Mouse (Mus musculus) stomach, embryonic 16.5 days (tissue): ENCODE measurements around the gene Ahnak. TPM values are rescaled to one million over a fixed set of nuclear protein-coding genes. Genes with fewer than 3 reads are reported as not detected.
A peak's percentile ranks its signal among the peaks of the same experiment; 100 is the strongest.

Source experiments
- ATAC-seq: fragments of 200-750 bp; cut with Nextera tagmentation; 2 replicates; pipeline ENCODE4 v1.8.0; 2017; ENCODE audit warnings: moderate number of reproducible peaks, moderate TSS enrichment; ENCODE audit not compliant: insufficient read depth, low FRiP score
- H3K27ac ChIP-seq: fragments of 300-500 bp; sonication (generic); 2 replicates; pipeline ENCODE4 v1.5.1; 2014; ENCODE audit warnings: low read length
- H3K27me3 ChIP-seq: fragments of 300-500 bp; sonication (generic); 2 replicates; pipeline ENCODE4 v1.6.1; 2014; ENCODE audit warnings: low read length, control low read depth, mixed read lengths; ENCODE audit not compliant: control insufficient read depth, insufficient read depth
- H3K36me3 ChIP-seq: fragments of 300-500 bp; sonication (generic); 2 replicates; pipeline ENCODE4 v1.6.1; 2014; ENCODE audit warnings: low read length; ENCODE audit not compliant: control insufficient read depth, insufficient read depth
- H3K4me1 ChIP-seq: fragments of 300-500 bp; sonication (generic); 2 replicates; pipeline ENCODE4 v1.6.1; 2014; ENCODE audit warnings: low read length, control low read depth, mixed read lengths; ENCODE audit not compliant: control insufficient read depth, insufficient read depth
- H3K4me2 ChIP-seq: fragments of 300-500 bp; sonication (generic); 2 replicates; pipeline ENCODE4 v1.6.1; 2014; ENCODE audit warnings: low read depth, low read length, mixed read lengths
- H3K4me3 ChIP-seq: fragments of 300-500 bp; sonication (generic); replicated peaks from 2 replicates; pipeline ENCODE4 v1.5.1; 2014; ENCODE audit warnings: mild to moderate bottlenecking, low read length
- H3K9ac ChIP-seq: fragments of 300-500 bp; sonication (generic); 2 replicates; pipeline ENCODE4 v1.6.1; 2014; ENCODE audit warnings: low read length
- H3K9me3 ChIP-seq: fragments of 300-500 bp; sonication (generic); replicated peaks from 2 replicates; pipeline ENCODE4 v1.6.1; 2016; ENCODE audit warnings: low read length, control low read depth; ENCODE audit not compliant: control insufficient read depth
- WGBS: fragments of 180-500 bp; shearing (Covaris S2); extraction: QIAGEN DNeasy Blood & Tissue Kit; methylation state at CpG from one replicate; pipeline ENCODE4 v1.1.7; 2014; 5-methylcytosine and 5-hydroxymethylcytosine counted together
- polyA plus RNA-seq: library from polyadenylated mRNA; unstranded; fragments of >200 nt; fragmentation: Nextera tagmentation; extraction: Ambion mirVana; gene quantifications from 2 replicates; pipeline ENCODE4 v1.2.1, GENCODE M21; 2015

Gene Ahnak
- polyA plus RNA-seq, 1 experiment from 2014 or later, result 46.4 TPM

DNA sequence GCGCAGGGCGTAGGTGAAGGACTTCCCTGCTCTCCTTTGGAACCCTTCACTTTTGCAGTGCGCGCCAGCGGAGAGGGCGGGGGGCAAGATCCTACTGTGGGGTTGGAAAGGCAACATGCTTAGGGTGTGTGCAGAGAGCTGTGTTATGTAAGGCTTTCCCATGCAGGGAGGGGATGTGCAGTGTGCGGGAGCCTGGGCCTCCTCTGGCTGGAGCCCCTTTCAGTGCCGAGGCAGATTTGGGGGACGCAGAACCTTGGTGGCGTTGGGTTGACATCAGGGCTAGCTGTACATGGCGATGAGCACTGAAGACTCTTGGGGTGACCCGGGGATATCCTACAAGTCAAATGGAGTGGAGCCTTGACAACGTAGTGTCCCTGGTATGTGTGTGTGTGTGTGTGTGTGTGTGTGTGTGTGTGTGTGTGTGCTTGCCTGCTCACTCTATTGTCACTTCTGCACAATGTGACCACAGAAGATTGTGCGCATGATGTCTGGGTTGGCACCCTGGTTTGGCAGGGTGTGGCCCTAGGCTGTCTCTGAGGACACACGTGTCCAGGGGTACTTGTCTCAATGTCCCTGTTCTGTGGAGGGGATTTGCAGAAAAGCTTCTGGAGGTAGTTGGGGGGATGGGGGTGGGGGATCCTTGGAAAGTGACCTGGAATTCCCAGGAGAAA is 1.5 kb downstream of the Ahnak start:
- ATAC-seq, result peak; percentile 61
- no peaks in the 10 kb centered on the region for H3K36me3 ChIP-seq
- H3K4me1 ChIP-seq, result peaks cover 62% of the 10 kb centered on the region
- WGBS, result 12% methylated on average over 15 of the region's 15 CpGs
- H3K4me2 ChIP-seq, result peak overlapping the region; percentile 76
- H3K9me3 ChIP-seq, result no peaks in the 10 kb centered on the region
- peak overlapping the region; percentile 87 for H3K4me3 ChIP-seq
- H3K27me3 ChIP-seq, result no peaks in the 10 kb centered on the region
- H3K9ac ChIP-seq, result peak overlapping the region; percentile 97
- peak overlapping the region; percentile 99 for H3K27ac ChIP-seq

DNA sequence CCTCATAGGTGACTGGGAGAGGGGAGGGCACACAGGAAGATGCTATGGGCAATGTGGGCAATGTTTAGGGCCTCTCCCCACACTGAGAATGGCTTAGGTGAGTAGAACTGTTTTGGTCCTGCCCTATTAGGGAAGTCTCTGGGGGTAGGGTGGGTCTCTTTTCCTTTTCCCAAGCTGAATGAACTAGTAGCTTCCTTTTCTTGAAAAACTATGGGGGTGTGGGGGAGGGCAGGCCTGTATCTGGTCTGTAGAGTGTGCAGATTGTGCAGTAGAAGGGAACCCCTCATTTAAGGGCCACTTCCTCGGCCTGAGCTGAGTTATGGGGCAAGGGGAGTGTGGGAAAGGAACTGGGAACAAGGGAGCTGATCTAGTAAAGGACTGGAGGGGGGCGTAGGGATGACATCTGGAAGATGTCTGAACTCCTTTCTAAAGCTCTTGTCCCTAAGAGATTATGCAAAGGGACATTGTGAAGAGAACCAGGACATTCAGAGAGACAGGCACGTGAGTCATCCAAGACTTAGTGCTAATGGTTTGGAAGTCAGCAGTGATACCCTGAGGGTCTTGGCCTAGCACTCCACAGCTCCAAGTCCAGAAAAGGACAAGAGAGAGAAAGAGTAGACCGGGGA is 2.3 kb downstream of the Ahnak start:
- H3K27me3 ChIP-seq, result no peaks in the 10 kb centered on the region
- WGBS, result 37% methylated on average over 4 of the region's 4 CpGs
- H3K9me3 ChIP-seq, result no peaks in the 10 kb centered on the region
- H3K9ac ChIP-seq, result peak overlapping the region; percentile 97
- peak overlapping the region; percentile 76 for H3K4me2 ChIP-seq
- H3K27ac ChIP-seq, result peak overlapping the region; percentile 99
- H3K4me3 ChIP-seq, result peak overlapping the region; percentile 87
- ATAC-seq, result no peak
- no peaks in the 10 kb centered on the region for H3K36me3 ChIP-seq
- H3K4me1 ChIP-seq, result peaks cover 62% of the 10 kb centered on the region

GRCm38 (mm10) chr19:8991871-8992735 is 3.0 kb downstream of the Ahnak start:
- Histone ChIP-seq H3K4me2 (peak overlapping the region; percentile 76), H3K36me3 (no peaks in the 10 kb centered on the region), H3K4me1 (peaks cover 68% of the 10 kb centered on the region), H3K4me3 (peak overlapping the region; percentile 87), H3K27me3 (no peaks in the 10 kb centered on the region), H3K9ac (peak overlapping the region; percentile 97), H3K9me3 (no peaks in the 10 kb centered on the region), H3K27ac (peak overlapping the region; percentile 99)
- WGBS, result 51% methylated on average over 13 of the region's 13 CpGs
- ATAC-seq, result no peak

DNA sequence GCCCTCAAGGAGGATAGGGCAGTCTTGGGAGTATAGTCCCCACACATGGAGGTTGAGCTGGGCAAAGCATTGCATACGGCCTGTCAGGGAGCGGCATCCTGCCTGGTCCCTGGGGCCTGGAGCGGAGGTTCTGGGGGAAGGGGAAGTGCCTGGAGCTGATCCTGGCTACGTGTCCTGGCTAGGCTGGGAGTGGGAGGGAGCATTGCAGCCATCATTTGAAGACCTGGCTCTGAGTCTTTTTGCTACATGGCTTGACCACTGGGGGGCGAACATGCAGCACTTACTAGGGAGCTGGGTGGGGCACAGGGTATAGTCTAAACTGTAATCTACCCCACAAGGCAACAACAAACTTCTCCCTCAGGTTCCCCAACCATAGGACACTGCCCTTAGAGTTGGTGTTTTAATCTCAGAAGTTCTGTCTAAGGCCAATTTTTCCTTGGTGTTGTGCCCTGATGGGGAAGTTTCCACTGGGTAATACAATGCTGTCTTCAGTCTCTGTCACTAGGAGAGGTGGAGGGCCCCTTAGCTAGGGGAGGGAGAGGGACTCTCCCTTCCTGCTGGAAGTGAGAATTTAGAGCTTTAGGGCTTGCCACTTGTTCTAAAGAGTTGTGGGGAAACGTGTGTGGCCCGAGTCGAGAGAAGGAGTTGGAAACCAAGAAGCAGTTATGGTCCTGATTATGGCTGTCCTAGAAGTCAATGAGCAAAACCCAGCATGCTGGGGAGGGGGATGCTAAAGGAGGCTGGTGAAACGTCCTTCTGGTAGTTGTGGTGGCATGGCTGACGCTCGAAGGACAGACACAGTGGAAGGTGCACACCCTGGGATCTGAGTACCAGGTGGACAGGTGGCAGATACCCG is 3.9 kb downstream of the Ahnak start:
- peak overlapping the region; percentile 87 for H3K4me3 ChIP-seq
- no peaks in the 10 kb centered on the region for H3K9me3 ChIP-seq
- H3K36me3 ChIP-seq, result no peaks in the 10 kb centered on the region
- WGBS, result 29% methylated on average over 12 of the region's 12 CpGs
- H3K4me2 ChIP-seq, result peak overlapping the region; percentile 76
- peak overlapping the region; percentile 97 for H3K9ac ChIP-seq
- H3K4me1 ChIP-seq, result peaks cover 71% of the 10 kb centered on the region
- H3K27ac ChIP-seq, result peak overlapping the region; percentile 99
- peak; percentile 4; the same call in 1 of the 2 replicates for ATAC-seq
- no peaks in the 10 kb centered on the region for H3K27me3 ChIP-seq

- ATAC-seq, result no peak
- Histone ChIP-seq H3K9me3 (no peaks in the 10 kb centered on the region), H3K27me3 (no peaks in the 10 kb centered on the region), H3K4me2 (peak overlapping the region; percentile 76), H3K4me1 (peaks cover 71% of the 10 kb centered on the region), H3K9ac (peak overlapping the region; percentile 55), H3K27ac (peak overlapping the region; percentile 99), H3K4me3 (peak overlapping the region; percentile 87; the same call in 1 of the 2 replicates), H3K36me3 (no peaks in the 10 kb centered on the region)
- WGBS, result 55% methylated on average over 2 of the region's 2 CpGs
Observed at GRCm38 (mm10) chr19:8993625-8993912, 4.5 kb downstream of the Ahnak start.

DNA sequence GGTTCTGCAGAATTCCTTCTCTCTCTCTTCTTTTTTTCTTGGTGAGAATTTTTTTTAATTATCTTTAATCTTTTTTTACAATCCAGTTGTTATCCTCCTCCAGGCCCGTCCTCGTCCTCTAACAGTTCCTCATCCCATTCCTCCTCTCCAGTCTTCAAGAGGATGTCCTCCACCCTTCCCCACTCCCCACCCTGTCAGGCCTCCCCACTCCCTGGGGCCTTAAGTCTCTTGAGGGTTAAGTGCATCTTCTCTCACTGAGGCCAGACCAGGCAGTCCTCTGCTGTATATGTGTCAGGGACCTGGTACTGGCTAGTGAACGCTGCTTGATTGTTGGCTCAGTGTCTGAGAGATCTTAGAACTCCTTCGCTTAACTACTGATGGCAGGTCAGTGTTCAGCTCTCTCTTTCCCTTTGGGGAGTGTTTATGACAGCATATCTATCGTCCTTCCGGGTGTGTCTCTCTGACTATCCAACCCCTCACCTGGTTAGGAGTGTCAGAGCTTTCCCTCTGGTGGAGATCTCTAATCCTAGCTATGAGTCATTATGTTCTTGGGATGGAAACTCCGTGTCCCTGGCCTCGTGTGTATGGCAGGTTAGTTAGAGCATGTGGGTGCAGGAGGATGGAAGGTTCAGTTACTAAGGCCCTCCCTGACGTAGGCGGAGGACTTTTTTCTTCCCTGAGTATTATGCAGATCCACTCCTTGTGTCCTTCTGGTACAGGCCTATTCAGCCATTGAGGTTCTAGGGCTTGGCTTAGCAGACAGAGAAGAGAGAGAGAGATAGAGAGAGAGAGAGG is 5.9 kb downstream of the Ahnak start:
- H3K9me3 ChIP-seq, result no peaks in the 10 kb centered on the region
- H3K4me2 ChIP-seq, result peak overlapping the region; percentile 22; the same call in 1 of the 2 replicates
- no peak for ATAC-seq
- H3K4me1 ChIP-seq, result peaks cover 71% of the 10 kb centered on the region
- peak overlapping the region; percentile 28 for H3K9ac ChIP-seq
- H3K4me3 ChIP-seq, result no peak overlapping the region
- peak overlapping the region; percentile 63 for H3K27ac ChIP-seq
- 62% methylated on average over 10 of the region's 10 CpGs for WGBS
- no peaks in the 10 kb centered on the region for H3K27me3 ChIP-seq
- no peaks in the 10 kb centered on the region for H3K36me3 ChIP-seq

- no peak for ATAC-seq
- Histone ChIP-seq H3K4me1 (peaks cover 65% of the 10 kb centered on the region), H3K4me2 (no peak overlapping the region), H3K36me3 (peaks cover 8% of the 10 kb centered on the region), H3K9me3 (no peaks in the 10 kb centered on the region), H3K27me3 (no peaks in the 10 kb centered on the region), H3K4me3 (no peak overlapping the region), H3K9ac (no peak overlapping the region), H3K27ac (peak overlapping the region; percentile 91)
- WGBS, result 87% methylated on average over 6 of the region's 6 CpGs
Observed at GRCm38 (mm10) chr19:8996601-8997000, 7.5 kb downstream of the Ahnak start.

- Histone ChIP-seq H3K9ac (peak overlapping the region; percentile 42; the same call in 1 of the 2 replicates), H3K27ac (peak overlapping the region; percentile 91), H3K9me3 (no peaks in the 10 kb centered on the region), H3K27me3 (no peaks in the 10 kb centered on the region), H3K4me1 (peaks cover 56% of the 10 kb centered on the region), H3K4me3 (0 out of 2 replicates have a peak overlapping the region, but pooled peaks have one; percentile 0), H3K4me2 (peak overlapping the region; percentile 40), H3K36me3 (peaks cover 18% of the 10 kb centered on the region)
- ATAC-seq, result peak; percentile 94
- 29% methylated on average over 4 of the region's 4 CpGs for WGBS
Observed at GRCm38 (mm10) chr19:8997546-8997945, 8.5 kb downstream of the Ahnak start.
